Mouse (Mus musculus): ENCODE data around the gene Fbxw7.

Fbxw7 gene

GRCm38 (mm10) chr3:84814762-84815381 is at the start of gene Fbxw7:
Gene Fbxw7, plus strand, starts transcription at chr3:84815268.
- no peak for DNase-seq (ENCODE audit: low spot score)

GRCm38 (mm10) chr3:84768940-84769339 is 46.1 kb upstream of the Fbxw7 start:
- no peak for DNase-seq (ENCODE audit: low spot score)

GRCm38 (mm10) chr3:84769411-84769810 is 45.7 kb upstream of the Fbxw7 start:
- DNase-seq (ENCODE audit: low spot score): no peak

- DNase-seq (ENCODE audit: low spot score): no peak
Observed at GRCm38 (mm10) chr3:84770518-84770917, 44.5 kb upstream of the Fbxw7 start.

GRCm38 (mm10) chr3:84771980-84772379 is 43.1 kb upstream of the Fbxw7 start:
- no peak for DNase-seq (ENCODE audit: low spot score)

GRCm38 (mm10) chr3:84774246-84775066 is 40.6 kb upstream of the Fbxw7 start:
- peak; percentile 35 for DNase-seq (ENCODE audit: low spot score)

GRCm38 (mm10) chr3:84775067-84775423 is 40.0 kb upstream of the Fbxw7 start:
- DNase-seq (ENCODE audit: low spot score): no peak

GRCm38 (mm10) chr3:84775577-84775976 is 39.5 kb upstream of the Fbxw7 start:
- DNase-seq (ENCODE audit: low spot score): no peak

- no peak for DNase-seq (ENCODE audit: low spot score)
Observed at GRCm38 (mm10) chr3:84776084-84776483, 39.0 kb upstream of the Fbxw7 start.

- DNase-seq (ENCODE audit: low spot score): no peak
Observed at GRCm38 (mm10) chr3:84787914-84788313, 27.2 kb upstream of the Fbxw7 start.

GRCm38 (mm10) chr3:84804036-84804435 is 11.0 kb upstream of the Fbxw7 start:
- no peak for DNase-seq (ENCODE audit: low spot score)

GRCm38 (mm10) chr3:84806206-84806605 is 8.9 kb upstream of the Fbxw7 start:
- no peak for DNase-seq (ENCODE audit: low spot score)

GRCm38 (mm10) chr3:84807826-84808225 is 7.2 kb upstream of the Fbxw7 start:
- DNase-seq (ENCODE audit: low spot score): no peak

- no peak for DNase-seq (ENCODE audit: low spot score)
Observed at GRCm38 (mm10) chr3:84808906-84809305, 6.2 kb upstream of the Fbxw7 start.

- DNase-seq (ENCODE audit: low spot score): no peak
Observed at GRCm38 (mm10) chr3:84810803-84811202, 4.3 kb upstream of the Fbxw7 start.

- DNase-seq (ENCODE audit: low spot score): peak; percentile 41
Observed at GRCm38 (mm10) chr3:84813436-84814156, 1.5 kb upstream of the Fbxw7 start.

- DNase-seq (ENCODE audit: low spot score): peak; percentile 100
Observed at GRCm38 (mm10) chr3:84814157-84814761, 809 bp upstream of the Fbxw7 start.

GRCm38 (mm10) chr3:84815461-84815860 is 393 bp downstream of the Fbxw7 start:
- peak; percentile 40 for DNase-seq (ENCODE audit: low spot score)

GRCm38 (mm10) chr3:84816951-84817350 is 1.9 kb downstream of the Fbxw7 start:
- DNase-seq (ENCODE audit: low spot score): no peak

GRCm38 (mm10) chr3:84820654-84821201 is 5.7 kb downstream of the Fbxw7 start:
- no peak for DNase-seq (ENCODE audit: low spot score)

- DNase-seq (ENCODE audit: low spot score): no peak
Observed at GRCm38 (mm10) chr3:84825990-84826389, 10.9 kb downstream of the Fbxw7 start.

- no peak for DNase-seq (ENCODE audit: low spot score)
Observed at GRCm38 (mm10) chr3:84826405-84826804, 11.3 kb downstream of the Fbxw7 start.
